Mouse (Mus musculus): ENCODE measurements at regions not wholly inside any gene's neighbourhood (a gene's known extent, or its start where the extent isn't known, plus 50 kb on each side); places are given as distances from the start of the nearest gene placed in this dataset.

- WGBS = 64% methylated on average over 7 of the region's 7 CpGs
- H3K9ac ChIP-seq (ENCODE audit: low read depth, low read length) = no peak overlapping the region
- H3K4me3 ChIP-seq (ENCODE audit: insufficient read depth, low read depth, low read length) = no peak overlapping the region
- H3K27me3 ChIP-seq (ENCODE audit: control insufficient read depth, insufficient read depth, low read length) = no peaks in the 10 kb centered on the region
- H3K27ac ChIP-seq (replicated peaks; ENCODE audit: insufficient read depth, low read depth, low read length) = no peak overlapping the region
- no peaks in the 10 kb centered on the region for H3K36me3 ChIP-seq (ENCODE audit: control insufficient read depth, insufficient read depth, low read length)
- no peak for TF ChIP-seq POLR2A (IDR thresholded peaks at IDR 0.05; ENCODE audit: extremely low read depth, insufficient read depth, low read length)
- H3K4me1 ChIP-seq (ENCODE audit: control insufficient read depth, insufficient read depth, low read length) = no peaks in the 10 kb centered on the region
- no peak for DNase-seq (ENCODE audit: extremely low read depth, low read depth, low spot score)
- no peaks in the 10 kb centered on the region for H3K79me2 ChIP-seq (ENCODE audit: control insufficient read depth, insufficient read depth, low read length)
Measured at GRCm38 (mm10) chr12:73830122-73830521, 71.1 kb upstream of the Hif1a start.

GRCm38 (mm10) chr12:73830551-73831203 is 70.5 kb upstream of the Hif1a start:
- Histone ChIP-seq H3K4me3 (ENCODE audit: insufficient read depth, low read depth, low read length) (no peak overlapping the region), H3K36me3 (ENCODE audit: control insufficient read depth, insufficient read depth, low read length) (no peaks in the 10 kb centered on the region), H3K27me3 (ENCODE audit: control insufficient read depth, insufficient read depth, low read length) (no peaks in the 10 kb centered on the region), H3K27ac (replicated peaks; ENCODE audit: insufficient read depth, low read depth, low read length) (no peak overlapping the region), H3K9ac (ENCODE audit: low read depth, low read length) (no peak overlapping the region), H3K79me2 (ENCODE audit: control insufficient read depth, insufficient read depth, low read length) (no peaks in the 10 kb centered on the region), H3K4me1 (ENCODE audit: control insufficient read depth, insufficient read depth, low read length) (no peaks in the 10 kb centered on the region)
- TF ChIP-seq CTCF (IDR thresholded peaks at IDR 0.05; ENCODE audit: low read depth, low read length) = no peak
- TF ChIP-seq POLR2A (IDR thresholded peaks at IDR 0.05; ENCODE audit: extremely low read depth, insufficient read depth, low read length) = no peak
- WGBS = 90% methylated on average over 10 of the region's 10 CpGs
- no peak for DNase-seq (ENCODE audit: extremely low read depth, low read depth, low spot score)

DNA sequence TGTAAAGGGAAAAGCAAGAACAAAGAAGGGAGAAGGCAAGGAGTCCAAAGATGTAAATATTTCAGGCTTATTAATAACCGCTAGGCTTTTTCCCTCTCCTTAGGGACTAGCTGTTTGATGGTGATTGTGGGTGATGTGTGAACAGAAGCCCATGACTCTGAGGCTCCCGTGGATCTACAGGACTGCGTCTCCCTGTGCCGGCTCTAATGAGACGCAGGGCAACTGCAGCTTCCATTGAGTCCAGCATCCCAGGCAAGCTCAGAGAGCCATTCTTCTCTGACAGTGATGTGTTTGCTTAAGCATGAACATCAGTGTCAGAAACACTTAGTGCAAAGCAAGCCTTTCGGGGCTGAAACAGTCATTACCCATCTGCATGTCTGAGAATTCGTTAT is 70.0 kb upstream of the Hif1a start:
- WGBS = 77% methylated on average over 7 of the region's 7 CpGs
- no peak for TF ChIP-seq CTCF (IDR thresholded peaks at IDR 0.05; ENCODE audit: low read depth, low read length)
- TF ChIP-seq POLR2A (IDR thresholded peaks at IDR 0.05; ENCODE audit: extremely low read depth, insufficient read depth, low read length) = no peak

GRCm38 (mm10) chr12:73831637-73832385 is 69.4 kb upstream of the Hif1a start:
- Histone ChIP-seq H3K27ac (replicated peaks; ENCODE audit: insufficient read depth, low read depth, low read length) (no peak overlapping the region), H3K4me1 (ENCODE audit: control insufficient read depth, insufficient read depth, low read length) (no peaks in the 10 kb centered on the region), H3K27me3 (ENCODE audit: control insufficient read depth, insufficient read depth, low read length) (no peaks in the 10 kb centered on the region), H3K4me3 (ENCODE audit: insufficient read depth, low read depth, low read length) (no peak overlapping the region), H3K79me2 (ENCODE audit: control insufficient read depth, insufficient read depth, low read length) (no peaks in the 10 kb centered on the region), H3K9ac (ENCODE audit: low read depth, low read length) (no peak overlapping the region), H3K36me3 (ENCODE audit: control insufficient read depth, insufficient read depth, low read length) (no peaks in the 10 kb centered on the region)
- TF ChIP-seq POLR2A (IDR thresholded peaks at IDR 0.05; ENCODE audit: extremely low read depth, insufficient read depth, low read length) = no peak
- TF ChIP-seq CTCF (IDR thresholded peaks at IDR 0.05; ENCODE audit: low read depth, low read length) = no peak
- 94% methylated on average over 10 of the region's 10 CpGs for WGBS
- DNase-seq (ENCODE audit: extremely low read depth, low read depth, low spot score) = no peak

More for the DNA sequence above, 70.0 kb upstream of the Hif1a start:
- Histone ChIP-seq H3K79me2 (ENCODE audit: control insufficient read depth, insufficient read depth, low read length) (no peaks in the 10 kb centered on the region), H3K36me3 (ENCODE audit: control insufficient read depth, insufficient read depth, low read length) (no peaks in the 10 kb centered on the region), H3K27ac (replicated peaks; ENCODE audit: insufficient read depth, low read depth, low read length) (no peak overlapping the region), H3K27me3 (ENCODE audit: control insufficient read depth, insufficient read depth, low read length) (no peaks in the 10 kb centered on the region), H3K9ac (ENCODE audit: low read depth, low read length) (no peak overlapping the region), H3K4me3 (ENCODE audit: insufficient read depth, low read depth, low read length) (no peak overlapping the region), H3K4me1 (ENCODE audit: control insufficient read depth, insufficient read depth, low read length) (no peaks in the 10 kb centered on the region)
- DNase-seq (ENCODE audit: extremely low read depth, low read depth, low spot score) = no peak

DNA sequence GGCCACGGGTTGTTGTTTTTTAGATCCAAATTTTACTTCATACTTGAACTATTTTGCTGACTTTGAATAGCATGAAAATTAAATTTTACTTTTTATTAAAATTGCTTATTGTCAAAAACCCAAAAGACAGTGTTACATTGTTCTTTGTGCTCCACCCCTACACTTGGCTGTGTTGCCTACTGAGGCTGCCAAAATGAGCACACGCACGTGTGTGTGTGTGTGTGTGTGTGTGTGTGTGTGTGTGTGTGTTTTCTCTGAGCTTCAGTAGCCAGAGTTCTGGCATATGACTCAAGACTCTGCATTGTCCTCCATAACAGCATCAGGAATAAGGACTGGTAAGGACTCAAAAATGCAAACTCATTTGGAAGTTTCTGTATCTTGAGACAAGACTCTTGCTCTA is 68.4 kb upstream of the Hif1a start:
- no peak overlapping the region for H3K9ac ChIP-seq (ENCODE audit: low read depth, low read length)
- no peaks in the 10 kb centered on the region for H3K36me3 ChIP-seq (ENCODE audit: control insufficient read depth, insufficient read depth, low read length)
- DNase-seq (ENCODE audit: extremely low read depth, low read depth, low spot score) = no peak
- H3K27ac ChIP-seq (replicated peaks; ENCODE audit: insufficient read depth, low read depth, low read length) = no peak overlapping the region
- H3K79me2 ChIP-seq (ENCODE audit: control insufficient read depth, insufficient read depth, low read length) = no peaks in the 10 kb centered on the region
- no peaks in the 10 kb centered on the region for H3K27me3 ChIP-seq (ENCODE audit: control insufficient read depth, insufficient read depth, low read length)
- TF ChIP-seq POLR2A (IDR thresholded peaks at IDR 0.05; ENCODE audit: extremely low read depth, insufficient read depth, low read length) (no peak), CTCF (IDR thresholded peaks at IDR 0.05; ENCODE audit: low read depth, low read length) (no peak)
- H3K4me3 ChIP-seq (ENCODE audit: insufficient read depth, low read depth, low read length) = no peak overlapping the region
- no peaks in the 10 kb centered on the region for H3K4me1 ChIP-seq (ENCODE audit: control insufficient read depth, insufficient read depth, low read length)
- WGBS = 64% methylated on average over 3 of the region's 3 CpGs

DNA sequence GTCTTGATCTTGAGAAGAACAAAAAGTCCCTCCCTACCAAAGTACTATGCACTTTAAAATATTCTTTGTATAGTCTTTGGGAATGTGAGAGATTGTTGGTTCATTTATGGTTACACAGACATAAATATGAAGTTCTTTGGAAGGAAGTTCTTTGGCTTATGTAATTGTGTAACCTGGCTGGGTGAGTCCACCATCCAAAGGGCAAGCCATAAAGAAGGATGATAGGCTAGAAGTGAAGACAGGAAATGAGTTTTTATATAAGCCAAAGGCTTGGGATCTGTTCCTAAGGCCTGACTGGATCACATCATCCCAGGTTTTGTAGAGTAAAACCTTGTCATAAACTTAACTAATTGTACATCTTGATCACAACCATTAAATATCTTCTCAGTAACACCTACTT is 65.0 kb upstream of the Hif1a start:
- Histone ChIP-seq H3K36me3 (ENCODE audit: control insufficient read depth, insufficient read depth, low read length) (no peaks in the 10 kb centered on the region), H3K4me1 (ENCODE audit: control insufficient read depth, insufficient read depth, low read length) (no peaks in the 10 kb centered on the region), H3K9ac (ENCODE audit: low read depth, low read length) (no peak overlapping the region), H3K27ac (replicated peaks; ENCODE audit: insufficient read depth, low read depth, low read length) (no peak overlapping the region), H3K79me2 (ENCODE audit: control insufficient read depth, insufficient read depth, low read length) (no peaks in the 10 kb centered on the region), H3K27me3 (ENCODE audit: control insufficient read depth, insufficient read depth, low read length) (no peaks in the 10 kb centered on the region), H3K4me3 (ENCODE audit: insufficient read depth, low read depth, low read length) (no peak overlapping the region)
- no peak for DNase-seq (ENCODE audit: extremely low read depth, low read depth, low spot score)
- no peak for TF ChIP-seq CTCF (IDR thresholded peaks at IDR 0.05; ENCODE audit: low read depth, low read length)
- no peak for TF ChIP-seq POLR2A (IDR thresholded peaks at IDR 0.05; ENCODE audit: extremely low read depth, insufficient read depth, low read length)
